Mouse (Mus musculus) frontal cortex, postnatal 10 days (tissue): ENCODE data around the gene Gpatch2l.

Experiments used
- DNase-seq, 2 experiments: peaks; one replicate each; pipeline ENCODE4 v3.0.0; 2022; ENCODE audit warnings: low spot score in 2 of 2, mixed read lengths in 1 of 2

The Gpatch2l gene

DNA sequence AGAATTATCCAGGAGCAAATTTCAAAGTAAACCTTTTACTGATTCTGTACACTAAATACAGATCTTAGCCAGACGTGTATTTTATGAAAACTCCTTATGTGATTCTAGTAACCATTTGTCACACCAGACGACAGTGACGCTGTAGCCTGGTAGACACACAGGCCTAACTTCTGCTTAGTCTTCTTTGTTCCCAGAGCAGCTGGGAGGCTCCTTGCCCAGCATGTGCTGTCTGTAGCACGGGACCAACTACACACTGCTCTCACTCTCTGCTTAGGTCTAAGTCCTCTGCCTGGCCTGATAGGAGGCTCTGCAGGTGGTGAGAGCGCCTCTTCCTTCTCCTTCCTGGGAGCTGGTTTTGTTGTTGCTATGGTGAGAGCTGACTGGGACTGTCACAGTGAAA, 35.2 kb downstream of the Gpatch2l start:
- DNase-seq = no peak

GRCm38 (mm10) chr12:86280000-86280399, 38.3 kb downstream of the Gpatch2l start:
- DNase-seq = no peak

DNA sequence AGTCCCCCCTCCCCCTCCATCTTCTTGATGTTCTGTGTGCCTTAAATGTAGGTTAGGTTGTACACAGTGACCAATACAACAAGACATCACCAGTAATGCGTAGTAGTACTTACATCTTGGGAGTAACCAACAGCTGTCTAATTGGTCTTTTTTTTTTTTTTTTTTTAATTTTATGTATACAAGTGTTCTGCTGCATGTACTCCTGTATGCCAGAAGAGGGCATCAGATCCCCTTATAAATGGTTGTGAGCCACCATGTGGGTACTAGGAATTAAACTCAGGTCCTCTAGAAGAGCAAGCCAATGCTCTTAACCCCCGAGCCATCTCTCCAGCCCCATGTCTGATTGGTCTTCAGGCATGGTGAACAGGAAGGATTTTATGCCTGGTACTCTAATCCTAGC, 44.0 kb downstream of the Gpatch2l start:
- no peak for DNase-seq

DNA sequence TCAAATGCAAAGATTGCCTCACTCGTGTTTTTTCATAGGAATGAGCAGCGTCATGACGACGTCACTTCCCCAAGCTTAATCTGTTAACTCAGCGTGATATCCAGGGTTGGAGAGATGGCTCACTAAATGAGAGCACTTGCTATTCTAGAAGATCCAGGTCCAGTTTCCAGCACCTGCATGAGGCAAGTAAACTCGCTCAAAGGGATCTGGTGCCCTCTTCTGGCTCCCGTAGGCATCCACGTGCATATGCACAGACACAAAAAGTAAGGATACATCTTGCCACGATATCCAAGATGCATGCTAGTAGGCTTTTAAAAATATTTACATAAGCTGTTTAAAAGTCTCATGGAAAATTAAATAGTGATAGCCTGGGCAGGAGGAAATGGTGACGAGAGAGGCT, 55.8 kb downstream of the Gpatch2l start:
- DNase-seq = no peak

DNA sequence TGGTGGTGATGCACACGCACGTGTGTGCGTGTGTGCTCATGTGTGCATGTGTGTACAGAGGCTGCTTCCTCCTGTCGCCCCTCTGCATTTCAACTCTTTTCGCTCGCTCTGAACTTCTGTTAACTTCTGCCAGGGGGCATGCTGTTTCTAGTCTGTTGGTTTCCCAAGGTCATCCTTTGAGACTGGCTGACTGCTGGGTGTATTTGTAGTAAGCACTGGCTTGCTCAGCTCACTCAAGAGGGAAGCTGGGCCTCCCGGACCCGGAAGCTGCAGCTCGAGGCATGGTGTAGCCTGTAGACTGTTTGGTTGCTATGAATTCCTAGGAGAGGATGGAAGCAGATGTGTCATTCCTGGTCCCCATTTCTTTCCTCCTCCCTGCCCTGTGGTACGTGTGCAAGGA, 61.3 kb downstream of the Gpatch2l start:
- DNase-seq = no peak

DNA sequence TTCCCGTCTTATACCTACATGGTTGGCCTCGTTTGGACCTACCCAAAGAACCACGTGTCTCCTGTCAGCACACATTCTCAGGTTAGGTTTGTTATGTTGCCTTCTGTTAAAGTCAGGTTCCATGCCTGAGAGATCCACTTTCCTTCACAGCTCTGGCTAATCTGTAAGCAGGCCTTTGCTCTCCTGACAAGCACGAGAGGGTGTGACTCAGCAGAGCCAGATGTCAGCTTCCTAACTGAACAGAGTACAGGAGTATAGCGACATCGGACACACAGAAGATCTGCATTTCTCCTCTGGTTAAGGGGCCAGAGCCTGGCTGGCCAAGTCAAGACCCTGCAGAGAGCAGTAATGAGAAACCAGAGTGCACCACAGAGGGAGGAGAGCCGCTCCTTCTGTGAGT, 63.4 kb downstream of the Gpatch2l start:
- no peak for DNase-seq

DNA sequence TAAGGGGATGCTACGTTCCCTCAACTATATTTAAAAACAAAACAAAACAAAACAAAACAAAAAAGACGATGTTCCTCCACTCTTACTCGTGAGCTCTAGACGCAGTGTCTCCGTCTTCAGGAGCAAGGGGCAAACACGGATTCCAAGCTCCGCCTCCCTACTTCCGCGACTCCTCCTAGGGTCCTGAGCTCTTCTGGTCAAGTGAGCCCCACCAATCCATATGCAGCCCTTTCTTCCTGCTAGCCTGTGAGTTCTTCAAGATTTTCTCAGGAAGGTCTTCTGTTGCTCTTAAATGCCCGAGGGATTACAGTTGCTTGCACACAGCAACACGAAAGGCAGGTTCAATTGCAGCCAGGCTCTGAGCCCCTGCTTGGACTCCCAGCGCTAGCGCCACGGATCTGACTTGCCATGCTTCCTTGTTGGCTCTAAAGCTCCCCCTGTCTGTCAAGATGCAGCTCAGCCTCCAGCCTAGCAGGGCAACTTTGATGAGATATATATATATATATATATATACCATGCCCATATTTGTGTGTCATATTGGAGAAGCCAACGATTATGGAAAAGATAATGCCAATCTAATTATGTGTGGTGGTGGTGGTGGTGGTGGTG, 64.1 kb downstream of the Gpatch2l start:
- no peak for DNase-seq

- no peak for DNase-seq
These were observed 67.8 kb downstream of the Gpatch2l start for GRCm38 (mm10) chr12:86309474-86309873.

GRCm38 (mm10) chr12:86309902-86310301, 68.2 kb downstream of the Gpatch2l start:
- DNase-seq = no peak

DNA sequence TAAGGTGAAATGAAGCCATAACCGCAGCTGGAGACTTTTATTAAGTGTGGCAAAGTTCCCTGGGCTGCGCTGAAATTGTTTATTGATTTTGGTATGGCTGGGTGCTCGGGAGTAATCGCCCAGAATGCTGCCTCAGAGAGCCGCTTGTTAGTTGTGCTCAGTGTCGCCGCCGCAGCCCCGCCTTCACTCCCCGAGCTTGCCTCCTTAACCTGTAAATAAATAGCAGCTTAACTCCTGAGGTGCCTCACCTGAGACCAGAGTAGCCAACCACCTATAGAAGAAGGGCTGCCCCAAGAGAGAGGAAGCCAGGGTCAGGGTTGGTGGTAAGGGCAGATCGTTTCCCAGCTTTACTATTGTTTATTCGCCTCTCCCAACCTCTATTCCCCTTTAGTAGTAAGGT, 79.0 kb downstream of the Gpatch2l start:
- DNase-seq = no peak

- no peak for DNase-seq
These were observed 82.6 kb downstream of the Gpatch2l start for GRCm38 (mm10) chr12:86324297-86324696.

GRCm38 (mm10) chr12:86329813-86330212, 88.2 kb downstream of the Gpatch2l start:
- no peak for DNase-seq

GRCm38 (mm10) chr12:86330684-86331083, 89.0 kb downstream of the Gpatch2l start:
- no peak for DNase-seq

GRCm38 (mm10) chr12:86331248-86331647, 89.6 kb downstream of the Gpatch2l start:
- DNase-seq = no peak

GRCm38 (mm10) chr12:86336209-86336608, 94.6 kb downstream of the Gpatch2l start:
- DNase-seq = no peak

DNA sequence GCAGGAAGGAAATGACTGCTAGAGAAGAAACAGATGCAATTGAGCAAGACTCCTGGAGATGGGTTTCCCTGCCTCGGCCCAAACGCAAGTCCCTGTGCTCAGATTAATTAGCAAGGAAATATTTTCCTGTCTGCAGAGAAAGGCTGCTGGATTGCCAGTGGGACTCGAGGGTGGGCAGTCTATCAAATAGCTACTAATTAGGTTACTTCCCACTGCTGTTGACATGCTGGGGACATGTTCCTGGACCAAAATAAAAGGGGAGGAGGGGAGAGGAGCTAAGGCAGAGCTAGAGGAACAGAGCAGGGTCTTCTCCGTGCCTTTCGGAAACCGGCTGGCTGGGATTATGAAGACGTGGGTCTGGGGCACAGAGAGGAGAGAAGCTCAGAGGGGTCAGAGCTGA, 95.2 kb downstream of the Gpatch2l start:
- no peak for DNase-seq
